Mouse (Mus musculus) thymus, postnatal 14 days (tissue): ENCODE measurements around the gene Slfn9.
"Not testable (repeated sequence)": the region's sequence is repeated elsewhere in the genome, so short reads cannot be mapped to it uniquely, and the experiment has no call there.

Experiments used
- DNase-seq: peaks from one replicate; pipeline ENCODE4 v3.0.0; 2021

Slfn9 gene

DNA sequence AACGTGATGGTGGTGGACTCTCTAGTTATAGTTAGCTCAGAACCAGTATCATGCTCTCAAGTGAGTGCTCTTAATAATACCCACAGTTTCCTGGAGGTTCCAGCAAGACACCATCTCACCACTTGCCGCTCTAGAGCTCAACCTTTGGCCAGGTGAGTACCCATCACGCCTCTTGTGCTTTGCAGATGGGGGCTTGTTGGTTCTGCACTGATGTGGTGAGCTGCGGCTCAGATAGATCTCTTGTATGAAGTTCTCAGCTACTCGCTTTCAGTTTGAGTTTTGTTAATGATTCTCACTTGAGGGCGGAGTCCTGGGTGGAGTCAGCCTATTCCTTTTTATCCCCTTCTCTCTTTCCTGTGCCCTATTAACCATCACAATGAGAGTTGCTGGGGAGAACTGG, 37.0 kb downstream of the Slfn9 start:
- DNase-seq, result no peak

DNA sequence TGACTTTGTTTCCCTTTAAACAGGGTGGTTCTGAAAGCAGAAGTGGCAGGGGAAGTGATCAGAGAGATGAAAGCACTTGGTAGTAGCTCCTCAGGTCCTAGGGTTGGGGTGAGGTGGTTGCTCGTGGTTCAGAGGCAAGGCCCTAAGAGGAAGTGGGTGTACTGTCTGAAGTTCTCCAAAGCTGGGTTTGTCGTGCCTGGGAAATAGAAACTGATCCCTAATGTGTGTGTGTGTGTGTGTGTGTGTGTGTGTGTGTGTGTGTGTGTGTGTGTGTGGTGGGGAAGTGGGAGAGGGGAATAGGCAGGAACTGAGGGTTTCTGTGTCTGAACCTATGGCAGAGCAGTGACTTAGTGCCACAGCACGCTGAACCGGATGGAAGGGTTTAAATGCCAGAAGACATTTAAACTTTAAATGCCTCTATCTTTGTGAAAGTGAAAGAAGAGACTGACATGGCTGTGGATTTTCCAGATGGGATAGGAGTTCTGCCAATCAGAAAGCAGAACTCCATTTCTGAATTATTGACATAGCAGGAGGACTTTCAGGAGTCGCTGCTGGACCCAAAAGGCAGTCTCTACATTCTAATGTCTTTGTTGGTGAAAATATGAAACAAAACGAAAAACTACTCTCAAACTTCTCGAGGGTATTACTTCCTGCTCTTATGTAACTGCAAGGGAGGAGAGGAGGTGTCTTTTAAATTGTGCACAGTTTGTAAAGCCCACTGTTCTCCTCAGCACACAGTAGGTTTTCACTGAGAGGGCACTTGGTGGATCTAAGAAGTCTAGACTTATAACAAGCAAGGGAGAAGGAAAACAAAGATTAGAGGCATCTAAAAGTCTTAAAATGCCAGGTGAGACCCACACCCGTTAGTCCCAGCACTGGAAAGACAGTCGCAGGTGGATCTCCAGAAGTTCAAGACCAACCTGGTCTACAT, 38.8 kb downstream of the Slfn9 start:
- peak; percentile 73 for DNase-seq

DNA sequence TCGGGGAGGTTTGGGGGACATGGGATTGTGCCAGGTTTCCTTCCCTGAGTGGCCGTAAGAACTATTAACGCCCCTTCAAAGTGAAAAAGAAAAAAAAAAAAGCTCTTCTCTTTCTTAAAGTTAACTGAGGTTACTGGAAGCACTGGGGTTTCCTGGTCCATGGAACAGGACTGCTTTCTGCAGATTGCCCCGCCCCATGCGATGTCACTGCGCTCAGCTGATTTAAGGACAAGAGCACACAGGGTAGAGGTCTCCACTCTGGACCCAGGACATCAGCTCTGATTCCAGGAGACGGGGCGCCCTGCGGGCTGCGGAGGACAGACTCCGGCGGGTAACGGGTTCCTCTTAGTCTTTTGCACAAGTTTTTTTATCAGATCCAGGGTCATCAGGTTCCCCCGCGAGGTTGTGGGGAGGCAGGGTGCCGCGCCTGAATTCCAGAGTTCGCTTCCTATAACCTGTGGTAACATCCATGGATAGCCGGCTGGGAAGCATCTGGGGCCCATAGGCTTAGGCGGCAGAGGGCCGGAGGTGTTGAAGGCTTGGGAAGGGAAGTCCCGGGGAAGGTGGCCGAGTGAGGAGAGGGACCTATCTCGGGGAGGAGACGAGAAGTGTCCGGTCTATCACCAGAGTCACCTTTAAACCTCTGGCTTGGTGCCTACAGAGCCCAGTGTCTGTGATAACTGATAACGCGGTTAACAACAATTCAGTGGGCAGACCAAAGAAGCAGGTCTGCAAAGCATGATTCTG, 39.6 kb downstream of the Slfn9 start:
- peak; percentile 67 for DNase-seq

DNA sequence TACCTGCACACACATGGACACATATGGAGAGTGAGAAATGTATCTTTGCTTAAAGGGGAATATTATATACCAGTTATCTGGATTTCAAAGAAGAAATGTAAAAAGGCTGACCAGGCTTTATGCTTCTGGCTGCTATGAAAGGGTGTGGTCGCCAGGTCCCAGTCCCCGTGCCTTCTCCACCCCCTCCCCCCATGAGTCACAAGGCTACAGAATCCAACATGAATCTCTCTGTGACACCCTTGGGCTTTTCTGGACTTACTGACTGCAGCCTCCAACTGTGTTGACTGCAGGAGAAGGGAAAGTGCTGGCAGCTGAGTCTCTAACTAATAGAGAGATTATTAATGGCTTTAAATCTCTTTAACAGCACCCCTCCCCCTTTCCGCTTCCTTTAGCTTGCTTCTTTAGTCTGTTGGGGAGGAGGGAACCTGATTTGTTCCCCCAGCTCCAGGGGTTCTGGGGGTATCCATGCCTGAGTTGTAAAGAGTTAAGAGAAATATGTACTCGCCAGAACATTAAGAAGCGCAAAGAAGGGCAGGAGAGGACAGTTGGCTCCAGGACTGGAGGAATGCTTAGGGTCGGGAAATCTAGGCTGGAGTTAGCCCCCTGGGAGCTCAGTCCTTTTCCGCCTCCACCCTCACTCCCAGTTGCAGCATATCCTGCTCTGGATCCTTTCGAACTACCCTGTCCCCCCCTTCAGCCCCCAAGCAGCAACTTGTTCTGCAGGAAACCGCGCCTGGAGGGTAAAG, 40.7 kb downstream of the Slfn9 start, which contains the start of gene Slfn5:
Gene Slfn5 (plus strand): TSS at position 614 of the 746 bp plus-strand sequence.
- DNase-seq, result no peak

DNA sequence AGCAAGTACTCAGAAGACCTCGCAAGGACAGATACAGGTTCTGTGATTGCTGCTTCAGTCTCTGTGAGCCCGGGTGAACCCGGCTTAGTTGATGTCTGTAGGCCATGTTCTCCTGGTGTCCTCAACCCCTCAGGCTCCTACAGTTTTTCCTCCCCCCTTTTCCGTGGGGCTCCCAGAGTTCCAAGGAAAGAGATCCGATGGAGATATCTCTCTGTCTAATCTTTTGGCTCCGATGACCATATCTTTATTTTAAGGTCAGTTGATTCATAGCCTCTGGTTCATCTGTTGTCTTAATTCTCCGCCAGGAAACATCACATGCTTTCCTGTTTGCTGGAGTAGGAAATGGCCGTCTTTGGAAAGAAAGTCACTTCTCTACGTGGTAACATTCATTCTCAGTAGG, 42.6 kb downstream of the Slfn9 start:
- no peak for DNase-seq

DNA sequence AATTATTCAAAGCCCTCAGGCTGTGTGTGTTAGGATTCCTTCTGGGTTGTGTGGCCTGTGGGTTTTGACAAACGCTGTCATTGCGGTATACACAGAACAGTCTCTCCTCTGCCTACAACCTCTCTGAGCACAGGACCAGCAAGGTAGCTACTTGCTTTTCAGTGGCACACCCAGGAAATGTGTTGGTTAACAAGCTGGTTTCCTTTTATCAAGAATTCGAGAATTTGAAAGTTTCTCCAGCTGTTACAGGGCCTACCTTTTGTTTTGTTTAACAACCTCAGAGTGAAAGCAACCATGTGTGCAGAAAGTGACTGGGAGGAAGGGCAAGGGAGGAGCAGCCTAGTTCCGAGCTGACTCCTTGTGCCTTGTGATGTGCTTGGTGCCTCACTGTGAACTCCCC, 44.2 kb downstream of the Slfn9 start:
- DNase-seq, result peak; percentile 59

DNA sequence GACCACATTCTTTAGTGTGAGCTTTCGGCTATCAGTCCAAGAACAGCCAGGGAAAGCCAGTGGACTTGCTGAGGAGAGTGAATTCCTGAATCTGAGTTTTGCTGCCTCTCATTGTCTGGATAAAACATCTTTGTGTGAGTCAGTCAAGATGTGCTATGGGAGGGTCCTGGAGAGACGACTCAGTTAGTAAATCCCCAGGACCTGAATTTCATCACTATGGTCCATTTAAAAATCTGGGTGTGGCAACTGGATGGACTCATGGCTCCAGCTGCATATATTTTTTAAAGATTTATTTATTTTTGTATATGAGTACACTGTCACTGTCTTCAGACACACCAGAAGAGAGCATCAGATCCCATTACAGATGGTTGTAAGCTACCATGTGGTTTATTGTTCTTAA, 46.0 kb downstream of the Slfn9 start:
- no peak for DNase-seq

DNA sequence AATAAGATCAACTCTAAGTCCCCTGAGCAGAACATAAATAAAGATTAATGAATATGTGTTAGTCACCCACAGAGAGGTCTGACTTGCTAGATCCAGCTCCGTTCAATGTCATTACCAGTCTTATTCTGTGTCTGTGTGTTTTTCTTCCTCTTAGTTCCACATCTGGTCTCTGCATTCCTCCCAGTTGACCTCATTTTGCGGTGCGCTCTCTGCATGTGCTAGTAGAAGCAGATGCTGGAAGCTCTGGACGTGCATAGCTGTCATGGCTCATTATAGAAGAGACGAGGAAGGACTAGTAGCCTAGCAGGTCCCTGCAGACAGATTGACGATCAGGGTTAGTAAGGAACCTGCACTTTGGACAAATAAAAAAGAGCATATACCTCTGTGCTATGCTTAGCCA, 48.3 kb downstream of the Slfn9 start:
- DNase-seq, result peak; percentile 56

DNA sequence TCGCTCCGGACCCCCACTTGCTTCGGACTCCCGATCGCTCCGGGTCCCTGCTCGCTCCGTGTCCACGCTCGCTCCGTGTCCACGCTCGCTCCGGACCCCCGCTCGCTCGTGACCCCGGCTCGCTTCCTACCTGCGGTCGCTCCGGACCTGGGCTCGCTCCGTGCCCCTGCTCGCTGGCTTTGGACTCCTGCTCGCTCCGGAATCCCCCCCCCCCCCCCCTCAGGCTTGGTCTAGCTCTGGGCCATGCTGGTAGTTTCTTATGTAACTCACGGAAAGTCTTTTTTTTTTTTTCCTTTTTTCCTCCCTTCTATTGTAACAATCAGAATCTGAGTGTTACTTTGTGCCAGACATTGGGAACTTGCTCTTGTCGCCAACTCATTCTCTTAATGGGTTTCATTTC, 58.4 kb downstream of the Slfn9 start:
- DNase-seq, result no peak

DNA sequence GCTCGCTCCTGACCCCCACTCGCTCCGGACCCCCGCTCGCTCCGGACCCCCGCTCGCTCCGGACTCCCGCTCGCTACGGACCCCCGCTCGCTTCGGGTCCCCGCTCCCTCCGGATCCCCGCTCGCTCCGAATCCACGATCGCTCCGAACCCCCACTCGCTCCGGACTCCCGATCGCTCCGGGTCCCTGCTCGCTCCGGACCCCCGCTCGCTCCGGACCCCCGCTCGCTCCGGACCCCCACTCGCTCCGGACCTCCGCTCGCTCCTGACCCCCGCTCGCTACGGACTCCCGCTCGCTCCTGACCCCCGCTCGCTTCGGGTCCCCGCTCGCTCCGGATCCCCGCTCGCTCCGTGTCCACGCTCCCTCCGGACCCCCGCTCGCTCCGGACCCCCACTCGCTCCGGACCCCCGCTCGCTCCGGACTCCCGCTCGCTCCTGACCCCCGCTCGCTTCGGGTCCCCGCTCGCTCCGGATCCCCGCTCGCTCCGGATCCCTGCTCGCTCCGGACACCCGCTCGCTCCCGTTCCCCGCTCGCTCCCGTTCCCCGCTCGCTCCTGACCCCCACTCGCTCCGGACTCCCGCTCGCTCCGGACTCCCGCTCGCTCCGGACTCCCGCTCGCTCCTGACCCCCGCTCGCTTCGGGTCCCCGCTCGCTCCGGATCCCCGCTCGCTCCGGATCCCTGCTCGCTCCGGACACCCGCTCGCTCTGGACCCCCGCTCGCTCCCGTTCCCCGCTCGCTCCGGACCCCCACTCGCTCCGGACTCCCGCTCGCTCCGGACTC, 59.8 kb downstream of the Slfn9 start:
- not testable (repeated sequence) for DNase-seq

DNA sequence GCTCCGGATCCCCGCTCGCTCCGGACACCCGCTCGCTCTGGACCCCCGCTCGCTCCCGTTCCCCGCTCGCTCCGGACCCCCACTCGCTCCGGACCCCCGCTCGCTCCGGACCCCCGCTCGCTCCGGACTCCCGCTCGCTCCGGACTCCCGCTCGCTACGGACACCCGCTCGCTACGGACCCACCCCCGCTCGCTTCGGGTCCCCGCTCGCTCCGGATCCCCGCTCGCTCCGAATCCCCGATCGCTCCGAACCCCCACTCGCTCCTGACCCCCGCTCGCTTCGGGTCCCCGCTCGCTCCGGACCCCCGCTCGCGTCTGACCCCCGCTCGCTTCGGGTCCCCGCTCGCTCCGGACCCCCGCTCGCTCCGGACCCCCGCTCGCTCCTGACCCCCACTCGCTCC, 60.5 kb downstream of the Slfn9 start:
- DNase-seq, result not testable (repeated sequence)

DNA sequence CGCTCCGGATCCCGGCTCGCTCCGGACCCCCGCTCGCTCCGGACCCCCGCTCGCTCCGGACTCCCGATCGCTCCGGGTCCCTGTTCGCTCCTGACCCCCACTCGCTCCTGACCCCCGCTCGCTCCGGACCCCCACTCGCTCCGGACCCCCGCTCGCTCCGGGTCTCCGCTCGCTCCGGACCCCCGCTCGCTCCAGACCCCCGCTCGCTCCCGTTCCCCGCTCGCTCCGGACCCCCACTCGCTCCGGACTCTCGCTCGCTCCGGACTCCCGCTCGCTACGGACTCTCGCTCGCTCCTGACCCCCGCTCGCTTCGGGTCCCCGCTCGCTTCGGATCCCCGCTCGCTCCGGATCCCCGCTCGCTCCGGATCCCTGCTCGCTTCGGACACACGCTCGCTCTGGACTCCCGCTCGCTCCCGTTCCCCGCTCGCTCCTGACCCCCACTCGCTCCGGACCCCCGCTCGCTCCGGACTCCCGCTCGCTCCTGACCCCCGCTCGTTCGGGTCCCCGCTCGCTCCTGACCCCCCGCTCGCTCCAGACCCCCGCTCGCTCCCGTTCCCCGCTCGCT, 61.2 kb downstream of the Slfn9 start:
- not testable (repeated sequence) for DNase-seq

DNA sequence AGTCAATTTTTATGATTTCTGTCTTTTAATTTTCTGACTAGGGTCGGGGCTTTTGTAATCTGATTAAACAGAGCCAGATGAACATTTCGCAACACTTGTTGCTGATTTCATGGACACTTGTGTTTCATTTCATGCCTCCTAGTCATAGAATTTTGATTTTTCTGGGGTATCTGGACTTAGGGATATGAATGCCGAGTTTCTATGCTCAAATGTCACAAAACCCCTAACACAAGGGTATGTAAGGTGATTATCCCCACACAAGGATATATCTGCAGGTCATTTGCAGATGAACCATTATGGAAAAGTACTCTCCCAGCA, 62.0 kb downstream of the Slfn9 start:
- DNase-seq, result no peak

DNA sequence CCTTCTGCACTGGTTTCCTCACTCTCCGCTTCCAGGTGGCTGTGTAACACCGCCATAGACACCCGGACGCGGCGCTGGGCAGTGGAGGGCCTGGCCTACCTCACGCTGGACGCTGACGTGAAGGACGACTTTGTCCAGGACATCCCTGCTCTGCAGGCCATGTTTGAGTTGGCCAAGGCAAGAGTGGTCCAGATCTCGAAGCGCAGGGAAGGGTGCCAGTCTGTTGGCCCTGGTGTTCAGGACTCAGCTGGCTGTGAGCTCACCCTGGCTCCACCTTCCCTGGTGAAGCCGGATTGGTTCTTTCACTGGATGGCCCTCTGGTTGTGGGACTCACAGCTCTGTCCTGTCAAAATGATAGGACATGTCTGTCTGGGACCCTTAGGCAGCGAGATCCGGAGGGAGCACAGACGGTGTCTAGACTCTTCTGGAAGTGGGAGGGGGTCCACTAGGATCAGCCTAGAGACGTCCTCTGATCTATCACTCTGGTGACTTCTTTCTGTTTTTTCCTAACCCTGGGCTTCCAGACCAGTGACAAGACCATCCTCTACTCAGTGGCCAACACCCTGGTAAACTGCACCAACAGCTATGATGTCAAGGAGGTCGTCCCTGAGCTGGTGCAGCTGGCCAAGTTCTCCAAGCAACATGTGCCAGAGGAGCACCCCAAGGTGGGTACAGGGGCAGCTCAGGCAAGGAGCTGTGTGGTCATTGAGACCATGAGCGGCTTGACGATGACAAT, 62.6 kb downstream of the Slfn9 start:
- DNase-seq, result no peak
